Comparison of ENCODE assay signal across 11 mouse cellular contexts in the genomic region with DNA sequence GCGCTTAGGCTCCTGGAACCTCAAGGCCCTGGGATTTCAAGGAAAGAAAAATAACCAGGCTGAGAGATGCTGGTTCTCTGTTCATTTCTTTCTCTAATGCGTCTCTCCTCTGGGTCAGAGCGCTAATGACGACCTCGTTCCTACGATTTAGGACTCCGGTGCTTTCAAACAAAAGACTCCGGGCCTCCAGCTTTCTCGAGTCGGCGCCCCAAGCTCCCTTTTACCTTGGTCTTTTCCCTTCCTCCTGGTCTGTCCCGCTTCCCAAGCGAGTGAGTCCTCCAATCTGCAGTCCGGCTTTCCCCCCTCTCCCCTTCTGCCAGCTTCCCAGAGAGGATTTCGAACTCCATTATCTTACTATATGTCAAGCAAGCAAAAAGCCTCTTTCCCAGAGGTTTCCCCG.
DNase-seq lines count a peak whose midpoint lies in the region; ATAC-seq and TF ChIP-seq lines count a peak whose summit lies in the region.
"Had no signal": no experiment of that assay in that cellular context is flagged by ENCODE, and none has a peak within 500 bp of the region (broad histone marks: within the 10 kb centered on the region; RNA-seq: fewer than 3 reads in every experiment).

No protein-coding gene starts in this region.

- H3K9me3 ChIP-seq in heart, embryonic 12.5 days (replicated peaks) = no peaks in the 10 kb centered on the region
- H3K9me3 ChIP-seq in lung, embryonic 16.5 days (ENCODE audit: control insufficient read depth, low read length) = no peaks in the 10 kb centered on the region; the same call in 1 of the 2 replicates
- no peaks in the 10 kb centered on the region for H3K9me3 ChIP-seq in limb, embryonic 10.5 days (replicated peaks)
- no peaks in the 10 kb centered on the region for H3K9me3 ChIP-seq in stomach, embryonic 15.5 days

- peak overlapping the region; percentile 36 for H3K4me3 ChIP-seq in heart, embryonic 12.5 days
- no peak overlapping the region for H3K4me3 ChIP-seq in lung, embryonic 16.5 days (ENCODE audit: low read length)
- no peak overlapping the region for H3K4me3 ChIP-seq in lung, adult 2 months (replicated peaks; ENCODE audit: extremely low read depth, low read depth, low read length)
- peak overlapping the region; percentile 38 for H3K4me3 ChIP-seq in limb, embryonic 10.5 days
- peak overlapping the region; percentile 31 for H3K4me3 ChIP-seq in stomach, embryonic 15.5 days (replicated peaks)
- H3K4me3 ChIP-seq: myocyte had no signal

- H3K27me3 ChIP-seq in heart, embryonic 12.5 days (replicated peaks) = peaks cover 46% of the 10 kb centered on the region
- peaks cover 63% of the 10 kb centered on the region for H3K27me3 ChIP-seq in lung, embryonic 16.5 days (ENCODE audit: control insufficient read depth, insufficient read depth, low read depth, low read length)
- H3K27me3 ChIP-seq in limb, embryonic 10.5 days (ENCODE audit: low read depth, poor library complexity, severe bottlenecking) = peaks cover 80% of the 10 kb centered on the region
- H3K27me3 ChIP-seq in stomach, embryonic 15.5 days (replicated peaks) = peaks cover 30% of the 10 kb centered on the region

- no peak overlapping the region for H3K27ac ChIP-seq in heart, embryonic 12.5 days (ENCODE audit: poor library complexity, severe bottlenecking)
- no peak overlapping the region for H3K27ac ChIP-seq in lung, embryonic 16.5 days (ENCODE audit: low read length)
- peak overlapping the region; percentile 72 for H3K27ac ChIP-seq in limb, embryonic 10.5 days
- H3K27ac ChIP-seq in stomach, embryonic 15.5 days = peak overlapping the region; percentile 80
- H3K27ac ChIP-seq: liver, embryonic 14.5 days had no signal

- H3K9ac ChIP-seq in heart, embryonic 12.5 days = peak overlapping the region; percentile 48; the same call in 1 of the 2 replicates
- no peak overlapping the region for H3K9ac ChIP-seq in lung, embryonic 16.5 days (ENCODE audit: low read length)
- no peak overlapping the region for H3K9ac ChIP-seq in stomach, embryonic 15.5 days
- H3K9ac ChIP-seq: liver, embryonic 14.5 days had no signal

- no peak for TF ChIP-seq CTCF in lung, adult 2 months (IDR thresholded peaks at IDR 0.05; ENCODE audit: insufficient read depth, low read length)

- H3K36me3 ChIP-seq in heart, embryonic 12.5 days = no peaks in the 10 kb centered on the region
- no peaks in the 10 kb centered on the region for H3K36me3 ChIP-seq in lung, embryonic 16.5 days (ENCODE audit: control insufficient read depth, insufficient read depth, low read length)
- H3K36me3 ChIP-seq in limb, embryonic 10.5 days = no peaks in the 10 kb centered on the region
- H3K36me3 ChIP-seq in stomach, embryonic 15.5 days = no peaks in the 10 kb centered on the region

- peaks cover 21% of the 10 kb centered on the region; the same call in 1 of the 2 replicates for H3K4me1 ChIP-seq in heart, embryonic 12.5 days (replicated peaks)
- H3K4me1 ChIP-seq in lung, embryonic 16.5 days (replicated peaks; ENCODE audit: control insufficient read depth, insufficient read depth, low read length) = peaks cover 13% of the 10 kb centered on the region
- no peaks in the 10 kb centered on the region for H3K4me1 ChIP-seq in lung, adult 2 months (ENCODE audit: control insufficient read depth, insufficient read depth, low read length)
- peaks cover 55% of the 10 kb centered on the region for H3K4me1 ChIP-seq in limb, embryonic 10.5 days
- 0 out of 2 replicates have a peak, but pooled peaks cover 6% of the 10 kb centered on the region for H3K4me1 ChIP-seq in stomach, embryonic 15.5 days

- WGBS in heart, embryonic 12.5 days = under 1% methylated on average over 16 of the region's 16 CpGs
- 5% methylated on average over 16 of the region's 16 CpGs for WGBS in lung, embryonic 16.5 days
- 8% methylated on average over 16 of the region's 16 CpGs for WGBS in lung, adult 2 months
- under 1% methylated on average over 16 of the region's 16 CpGs for WGBS in limb, embryonic 10.5 days
- 7% methylated on average over 16 of the region's 16 CpGs for WGBS in stomach, embryonic 15.5 days

- TF ChIP-seq POLR2A in lung, adult 2 months (IDR thresholded peaks at IDR 0.05; ENCODE audit: borderline replicate concordance, extremely low read depth, low read depth, low read length) = no peak

- no peak for DNase-seq in heart, postnatal 25 days (ENCODE audit: low spot score)
- no peak for DNase-seq in lung, adult 2 months
- DNase-seq in limb, embryonic 10.5 days (ENCODE audit: low spot score) = peak; percentile 63
- no peak for DNase-seq in layer of hippocampus, postnatal 10 days (ENCODE audit: low spot score in 2 of 2)
- no peak for DNase-seq in layer of hippocampus, postnatal 25 days (ENCODE audit: extremely low spot score in 1 of 2, low spot score in 1 of 2)
- DNase-seq: kidney, adult 11 months had no signal

- no peak for ATAC-seq in heart, embryonic 12.5 days (ENCODE audit: insufficient number of reproducible peaks, low FRiP score)
- no peak for ATAC-seq in lung, embryonic 16.5 days (ENCODE audit: low read depth)
- no peak for ATAC-seq in stomach, embryonic 15.5 days (ENCODE audit: insufficient read depth, low FRiP score, low read depth)

- intact Hi-C loops in heart, postnatal 25 days (cut with DNase I) = loop anchor here (10.0 kb wide), 1 partner anchor 404 kb away; a partner anchor contains a TSS

- H3K4me2 ChIP-seq in heart, embryonic 12.5 days = peak overlapping the region; percentile 64
- H3K4me2 ChIP-seq in lung, embryonic 16.5 days (ENCODE audit: low read depth, low read length) = peak overlapping the region; percentile 7; the same call in 1 of the 2 replicates
- H3K4me2 ChIP-seq in stomach, embryonic 15.5 days = peak overlapping the region; percentile 47

Comparison
In these comparisons a context has a peak if more than half of its experiments do, and no peak if none do; other contexts are left out.
1. H3K27ac ChIP-seq: peak in limb, embryonic 10.5 days (single experiment) and stomach, embryonic 15.5 days (single experiment); none in heart, embryonic 12.5 days (single experiment) and lung, embryonic 16.5 days (single experiment).
2. H3K4me2 ChIP-seq: peak in every context shown above with its lines; median percentile 64 in heart, embryonic 12.5 days; 47 in stomach, embryonic 15.5 days; 7 in lung, embryonic 16.5 days.
3. H3K4me3 ChIP-seq: peak in heart, embryonic 12.5 days (single experiment), limb, embryonic 10.5 days (single experiment) and stomach, embryonic 15.5 days (single experiment); none in lung, embryonic 16.5 days (single experiment) and lung, adult 2 months (single experiment).